Mouse (Mus musculus) cerebellum, adult (tissue): ENCODE measurements around the gene Dhx58.
"Not testable (repeated sequence)": the region's sequence is repeated elsewhere in the genome, so short reads cannot be mapped to it uniquely, and the experiment has no call there.

Experiments used
- ATAC-seq: cut with Nextera tagmentation; 2 replicates; pipeline ENCODE4 v1.9.2; 2017; ENCODE audit warnings: mild to moderate bottlenecking, moderate library complexity, mixed read lengths; ENCODE audit not compliant: insufficient number of reproducible peaks, low FRiP score, low TSS enrichment

The Dhx58 gene

DNA sequence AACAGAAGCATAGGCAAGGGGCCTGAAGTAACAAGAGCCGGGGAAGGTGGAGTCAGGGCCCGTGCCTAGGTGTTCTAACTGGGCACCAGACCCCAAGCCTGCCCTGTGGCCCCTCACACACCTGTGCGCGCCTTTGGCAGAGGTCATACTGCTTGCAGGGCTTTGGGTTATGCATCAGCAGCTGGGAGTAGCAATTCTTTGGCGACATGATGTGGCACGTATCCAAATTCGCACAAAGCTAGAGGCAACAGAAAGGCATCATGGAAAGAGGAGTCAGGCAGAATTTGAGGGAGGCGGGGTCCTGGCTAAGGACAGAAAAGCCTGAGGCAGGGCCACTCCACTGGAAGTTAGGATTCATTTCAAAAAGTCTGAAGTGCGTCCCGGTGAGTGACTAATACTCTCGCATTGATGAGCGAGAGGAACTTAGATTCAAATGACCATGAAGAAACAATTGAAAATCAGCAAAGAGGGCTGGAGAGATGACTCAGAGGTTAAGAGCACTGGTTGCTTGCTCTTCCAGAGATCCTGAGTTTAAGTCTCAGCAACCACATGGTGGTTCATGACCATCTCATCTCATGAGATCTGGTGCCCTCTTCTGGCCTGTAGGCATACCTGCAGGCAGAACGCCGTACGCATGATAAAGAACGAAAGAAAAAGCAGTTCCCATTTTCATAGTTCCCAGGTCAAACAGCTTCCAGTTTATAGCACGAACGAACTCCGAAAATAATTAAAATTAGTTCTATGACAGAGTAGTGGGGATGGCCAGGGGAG lies 1.8 kb downstream of the Dhx58 start:
- ATAC-seq = no peak

GRCm38 (mm10) chr11:100701301-100701700 lies 2.8 kb downstream of the Dhx58 start:
- ATAC-seq = no peak

DNA sequence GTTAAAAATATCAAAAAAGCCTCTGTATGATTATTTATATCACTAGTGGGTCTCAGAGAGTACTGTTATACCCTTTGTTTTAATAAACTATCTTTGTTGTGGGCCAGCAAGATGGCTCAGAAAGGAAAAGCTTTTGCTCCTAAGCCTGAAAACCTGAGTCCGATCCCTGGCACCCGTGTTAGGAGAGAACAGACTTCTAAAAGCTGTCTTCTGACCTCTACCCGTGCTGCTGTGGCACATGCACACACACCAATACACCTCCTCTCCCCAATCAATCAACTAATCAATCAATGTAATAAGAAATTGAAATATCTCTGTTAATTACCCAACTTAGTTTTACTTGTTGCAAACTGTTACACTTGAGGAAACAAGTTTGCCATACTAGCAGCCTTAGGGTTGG lies 3.4 kb downstream of the Dhx58 start:
- ATAC-seq = no peak

GRCm38 (mm10) chr11:100697921-100698320 lies 6.2 kb downstream of the Dhx58 start:
- no peak for ATAC-seq

- no peak for ATAC-seq
These were observed 9.1 kb downstream of the Dhx58 start for GRCm38 (mm10) chr11:100694926-100695325.

DNA sequence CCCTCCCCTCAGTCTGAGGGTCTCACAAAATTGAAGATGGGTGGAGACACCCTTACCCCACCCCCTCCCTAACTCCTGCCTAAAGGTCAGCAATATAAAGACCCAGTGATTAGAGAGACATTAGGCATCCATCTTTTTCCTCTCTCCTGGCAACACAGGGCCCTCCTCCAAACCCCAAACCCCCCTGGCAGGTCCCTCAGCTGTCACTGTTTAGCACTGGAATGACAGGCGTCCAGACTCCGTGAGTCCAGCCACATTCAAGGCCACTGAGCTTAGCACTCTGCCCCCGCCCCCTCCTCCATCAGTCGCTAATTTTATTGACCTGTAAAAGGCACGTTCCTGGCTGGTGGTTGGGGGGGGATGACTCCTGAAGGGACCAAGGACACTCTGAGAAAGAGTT lies 10.9 kb downstream of the Dhx58 start:
- no peak for ATAC-seq

- ATAC-seq = no peak
These were observed 11.9 kb downstream of the Dhx58 start, which contains the start of gene Zfp385c for GRCm38 (mm10) chr11:100692164-100692616. TSS of gene Zfp385c (minus strand) at chr11:100692455.

DNA sequence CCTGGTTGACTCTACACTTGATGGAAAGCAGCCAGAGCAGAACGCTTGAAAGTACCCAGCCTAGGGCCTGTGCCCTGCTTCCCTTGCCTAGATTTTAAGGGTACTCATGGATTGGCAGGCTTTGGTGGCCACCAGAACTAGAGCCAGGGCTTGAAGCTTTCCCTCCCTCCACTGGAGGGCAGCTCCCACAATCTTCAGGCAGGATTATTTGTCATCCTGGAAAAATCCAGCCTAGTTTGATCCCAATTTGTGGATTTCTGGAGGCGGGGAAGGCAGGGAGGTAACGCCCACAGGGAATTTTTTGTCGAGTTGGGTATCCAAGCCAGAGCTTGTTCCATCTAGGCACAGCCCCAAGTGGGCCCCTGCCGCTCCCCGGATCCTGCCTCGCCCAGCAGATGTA lies 13.7 kb downstream of the Dhx58 start:
- ATAC-seq = no peak

DNA sequence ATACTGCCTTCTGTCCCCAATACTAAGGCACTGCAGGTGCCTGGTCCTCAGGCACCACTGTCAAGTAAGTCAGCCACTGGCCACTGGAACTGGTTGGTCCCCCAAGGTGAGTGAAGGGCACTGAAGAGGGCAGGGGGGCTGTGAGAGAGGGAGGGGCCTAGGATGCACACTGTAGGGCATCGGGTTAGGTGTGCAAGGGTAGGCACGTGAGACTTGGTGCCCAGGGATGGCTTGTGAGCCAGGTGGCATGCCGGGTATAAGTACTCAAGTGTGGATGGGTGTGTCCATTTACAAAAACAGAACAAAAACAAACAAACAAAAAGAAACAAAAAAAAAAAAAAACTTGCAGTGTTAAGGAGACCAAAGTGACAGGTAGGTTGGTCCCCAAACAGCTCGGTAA lies 15.6 kb downstream of the Dhx58 start:
- ATAC-seq = no peak

DNA sequence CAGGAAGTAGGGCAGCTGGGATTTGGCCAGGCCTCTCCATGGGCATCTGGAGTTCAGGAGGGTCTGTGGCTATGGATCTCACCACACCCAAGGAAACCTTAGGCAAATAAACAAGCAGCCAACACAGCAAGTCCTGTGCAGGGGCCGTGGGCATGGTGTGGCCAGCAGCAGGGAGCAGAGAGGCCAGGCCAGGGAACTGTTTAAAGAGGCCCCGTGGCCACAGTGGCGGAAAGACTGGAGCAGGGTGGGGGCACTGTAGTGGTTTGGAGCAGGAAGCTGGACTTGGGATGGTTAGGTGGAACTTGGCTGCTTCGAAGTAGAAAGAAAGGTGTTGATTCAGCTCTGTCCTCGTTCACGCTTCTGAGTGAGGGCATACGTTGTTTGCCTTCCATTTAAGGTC lies 16.8 kb downstream of the Dhx58 start:
- ATAC-seq = no peak

DNA sequence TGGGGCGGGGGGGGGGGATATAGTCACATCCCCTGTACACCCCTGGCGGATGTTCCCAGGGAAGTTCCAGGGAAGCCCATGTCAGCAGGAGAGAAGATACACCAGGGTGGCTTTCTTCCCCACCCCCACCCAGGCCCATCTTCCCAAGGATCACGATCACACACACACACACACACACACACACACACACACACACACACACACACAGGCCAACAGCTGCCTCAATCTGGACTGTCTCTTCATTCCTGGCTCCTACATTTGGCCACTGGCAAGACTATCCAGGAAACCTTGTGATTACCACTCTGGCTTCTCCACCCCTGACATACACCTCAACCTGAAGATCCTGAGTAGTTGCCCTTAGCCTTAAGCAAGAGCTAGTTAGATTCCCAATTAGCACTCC lies 18.7 kb downstream of the Dhx58 start:
- no peak for ATAC-seq

- ATAC-seq = no peak
These were observed 20.0 kb downstream of the Dhx58 start for GRCm38 (mm10) chr11:100684084-100684483.

DNA sequence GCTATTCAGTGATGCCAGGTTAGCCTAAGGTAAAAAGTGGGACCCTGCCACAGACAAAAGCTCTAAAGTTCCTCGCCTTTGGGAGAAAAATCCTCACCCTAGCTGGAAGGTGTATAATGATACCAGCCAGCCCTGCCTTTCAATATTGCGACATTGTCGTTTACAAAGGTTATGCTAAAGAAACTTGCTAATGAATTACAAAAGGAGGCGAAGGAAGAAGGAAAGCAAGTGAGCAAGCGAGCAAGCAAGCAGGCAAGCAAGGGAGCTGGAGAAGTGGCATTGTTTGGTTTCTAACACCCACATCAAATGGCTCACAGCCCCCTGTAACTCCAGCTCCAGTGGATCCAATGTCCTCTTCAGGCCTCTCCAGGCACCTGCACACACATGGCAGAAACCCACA lies 21.5 kb downstream of the Dhx58 start:
- no peak for ATAC-seq

- no peak for ATAC-seq
These were observed 22.2 kb downstream of the Dhx58 start for GRCm38 (mm10) chr11:100681826-100682225.

DNA sequence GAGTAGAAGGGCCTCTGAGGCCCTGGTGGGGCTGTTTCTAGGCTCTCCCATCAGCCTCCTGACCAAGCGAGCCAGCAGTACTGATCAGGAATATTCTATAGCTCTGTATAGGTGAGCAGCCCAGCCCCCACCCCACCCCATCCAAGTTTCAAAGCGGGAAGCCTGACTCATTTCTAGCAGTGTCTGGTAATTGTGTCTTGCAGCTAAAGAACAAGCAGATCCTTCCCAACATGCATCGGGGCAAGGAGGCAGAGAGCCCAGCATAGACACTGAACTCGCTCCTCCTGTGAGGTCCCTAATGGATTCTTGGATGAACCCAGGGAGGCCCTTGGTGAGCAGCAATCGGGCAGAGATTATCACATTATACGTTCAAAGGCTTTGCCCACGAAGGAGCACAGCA lies 26.3 kb downstream of the Dhx58 start:
- no peak for ATAC-seq

GRCm38 (mm10) chr11:100673169-100673568 lies 30.9 kb downstream of the Dhx58 start:
- no peak for ATAC-seq

DNA sequence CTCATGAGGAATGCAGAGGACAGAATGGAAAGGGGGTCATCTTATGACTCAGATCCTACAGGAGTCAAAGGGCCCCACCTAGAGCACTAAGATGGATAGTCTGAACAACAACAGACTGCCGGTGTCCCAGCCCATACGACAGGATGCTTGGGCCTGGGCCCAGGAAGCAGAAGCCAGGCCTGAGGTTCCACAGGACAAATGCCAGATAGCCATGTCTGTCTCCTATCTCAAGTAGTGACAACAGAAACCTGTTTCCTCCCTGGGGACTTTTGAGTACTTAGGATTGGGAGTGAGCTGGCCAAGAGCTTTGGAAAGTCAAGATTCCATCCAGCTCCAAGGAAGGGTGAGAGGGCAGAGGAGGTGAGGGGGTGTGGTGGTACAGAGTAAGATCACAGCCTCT lies 32.1 kb downstream of the Dhx58 start:
- no peak for ATAC-seq

GRCm38 (mm10) chr11:100671049-100671448 lies 33.0 kb downstream of the Dhx58 start:
- ATAC-seq = no peak

GRCm38 (mm10) chr11:100659806-100660205 lies 44.3 kb downstream of the Dhx58 start:
- ATAC-seq = no peak

DNA sequence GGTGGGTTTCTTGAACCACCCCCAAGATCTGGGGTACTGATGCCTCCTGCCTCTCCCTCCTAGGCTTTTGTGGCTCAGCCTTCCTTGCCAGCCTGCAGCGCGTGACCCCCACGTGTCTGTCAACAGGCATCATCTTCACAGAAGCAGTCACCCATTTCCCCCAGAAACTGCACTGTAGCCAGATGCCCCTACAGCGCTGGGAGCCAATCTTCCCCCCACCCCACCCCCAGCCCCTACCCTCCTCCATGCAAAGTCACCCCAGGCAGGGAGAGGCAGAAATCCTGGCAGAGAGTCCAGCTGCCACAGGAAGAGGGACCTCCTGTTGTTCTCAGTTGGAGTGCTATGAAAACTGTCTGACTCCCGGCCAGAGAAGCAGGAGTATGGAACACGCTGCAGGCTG lies 47.6 kb downstream of the Dhx58 start:
- no peak for ATAC-seq

DNA sequence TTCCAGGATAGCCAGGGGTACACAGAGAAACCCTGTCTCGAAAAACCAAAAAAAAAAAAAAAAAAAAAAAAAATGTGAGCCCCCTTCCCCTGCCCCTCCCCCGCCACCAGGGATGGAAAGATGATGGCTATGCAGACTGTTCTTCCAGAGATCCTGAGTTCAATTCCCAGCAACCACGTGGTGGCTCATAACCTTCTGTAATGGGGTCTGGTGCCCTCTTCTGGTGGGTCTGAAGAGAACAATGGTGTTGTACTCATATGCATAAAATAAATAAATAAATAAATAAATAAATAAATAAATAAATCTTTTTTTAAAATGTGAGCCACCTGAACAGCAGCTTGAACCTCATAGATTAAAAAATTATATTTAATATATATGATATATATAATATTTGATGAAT lies 48.5 kb downstream of the Dhx58 start:
- ATAC-seq = not testable (repeated sequence)

GRCm38 (mm10) chr11:100651748-100652147 lies 52.3 kb downstream of the Dhx58 start:
- no peak for ATAC-seq
